Mouse (Mus musculus) G1E (cell line): ENCODE data around the gene 0610009B22Rik.

Experiments used
- CTCF ChIP-seq: IDR thresholded peaks from 2 replicates; pipeline ENCODE4 v1.5.1; 2012; ENCODE audit warnings: low read depth, low read length, inconsistent platforms, mixed read lengths
- GATA1 ChIP-seq: IDR thresholded peaks from 2 replicates; pipeline ENCODE4 v1.6.1; 2012; ENCODE audit warnings: borderline replicate concordance, low read length, inconsistent platforms, mixed read lengths
- TAL1 ChIP-seq: conservative IDR thresholded peaks from 2 replicates; pipeline ENCODE4 v1.6.1; 2012; ENCODE audit warnings: low read depth, low read length, inconsistent platforms, mixed read lengths

DNA sequence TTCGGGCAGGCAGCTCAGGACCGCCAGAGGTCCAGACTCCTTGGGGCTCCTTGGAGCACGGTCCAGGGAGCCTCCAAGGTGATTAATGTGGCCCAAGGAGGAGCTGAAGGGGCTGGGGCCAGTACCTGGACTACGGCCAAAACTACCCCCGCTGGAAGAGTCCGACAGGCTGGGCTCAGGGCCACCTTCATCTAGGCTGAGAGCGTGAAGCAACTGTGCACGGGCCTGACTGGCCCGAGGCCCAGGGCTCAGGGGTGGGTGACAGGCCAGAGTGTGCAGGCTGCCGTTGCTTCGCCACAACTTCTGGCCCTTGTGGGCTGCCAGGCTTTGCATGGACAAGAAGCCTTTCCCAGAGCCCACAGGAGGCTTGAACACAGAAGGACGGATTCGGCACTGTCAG is 43.4 kb downstream of the 0610009B22Rik start:
- no peak for TF ChIP-seq TAL1
- TF ChIP-seq CTCF, result no peak
- TF ChIP-seq GATA1, result no peak
